Mouse (Mus musculus) heart, embryonic 13.5 days (tissue): ENCODE measurements around the gene Alg9. TPM values are rescaled to one million over a fixed set of nuclear protein-coding genes. Genes with fewer than 3 reads are reported as not detected.

ENCODE experiments used
- ATAC-seq: fragments of 200-750 bp; cut with Nextera tagmentation; 2 replicates; pipeline ENCODE4 v1.8.0; 2017; ENCODE audit warnings: moderate TSS enrichment; ENCODE audit not compliant: insufficient number of reproducible peaks, low FRiP score, low TSS enrichment; ENCODE audit errors: extremely low read depth
- H3K27ac ChIP-seq: fragments of 300-500 bp; sonication (generic); replicated peaks from 2 replicates; pipeline ENCODE4 v1.5.1; 2015; ENCODE audit warnings: moderate library complexity, mild to moderate bottlenecking, inconsistent platforms
- H3K27me3 ChIP-seq: fragments of 300-500 bp; sonication (generic); replicated peaks from 2 replicates; pipeline ENCODE4 v1.6.1; 2015; ENCODE audit warnings: mild to moderate bottlenecking, inconsistent platforms
- H3K36me3 ChIP-seq: fragments of 300-500 bp; sonication (generic); 2 replicates; pipeline ENCODE4 v1.6.1; 2015; ENCODE audit warnings: mild to moderate bottlenecking, inconsistent platforms
- H3K4me1 ChIP-seq: fragments of 300-500 bp; sonication (generic); 2 replicates; pipeline ENCODE4 v1.6.1; 2015; ENCODE audit warnings: inconsistent platforms
- H3K4me2 ChIP-seq: fragments of 300-500 bp; sonication (generic); 2 replicates; pipeline ENCODE4 v1.6.1; 2015; ENCODE audit warnings: inconsistent platforms, mild to moderate bottlenecking, moderate library complexity
- H3K4me3 ChIP-seq: fragments of 300-500 bp; sonication (generic); 2 replicates; pipeline ENCODE4 v1.5.1; 2015; ENCODE audit warnings: moderate library complexity, mild to moderate bottlenecking, inconsistent platforms
- H3K9ac ChIP-seq: fragments of 300-500 bp; sonication (generic); 2 replicates; pipeline ENCODE4 v1.6.1; 2015; ENCODE audit warnings: inconsistent platforms, mild to moderate bottlenecking, moderate library complexity
- H3K9me3 ChIP-seq: fragments of 300-500 bp; sonication (generic); 2 replicates; pipeline ENCODE4 v1.6.1; 2016; ENCODE audit warnings: inconsistent platforms
- WGBS: fragments of 180-500 bp; shearing (Covaris S2); methylation state at CpG from one replicate; pipeline ENCODE4 v1.1.7; 2015; ENCODE audit warnings: mixed read lengths; 5-methylcytosine and 5-hydroxymethylcytosine counted together
- polyA plus RNA-seq: library from polyadenylated mRNA; unstranded; fragments of >200 nt; fragmentation: Nextera tagmentation; extraction: Ambion mirVana; gene quantifications from 2 replicates; pipeline ENCODE4 v1.2.1, GENCODE M21; 2015

Gene Alg9
- polyA plus RNA-seq, 1 experiment from 2014 or later, result 27.3 TPM

DNA sequence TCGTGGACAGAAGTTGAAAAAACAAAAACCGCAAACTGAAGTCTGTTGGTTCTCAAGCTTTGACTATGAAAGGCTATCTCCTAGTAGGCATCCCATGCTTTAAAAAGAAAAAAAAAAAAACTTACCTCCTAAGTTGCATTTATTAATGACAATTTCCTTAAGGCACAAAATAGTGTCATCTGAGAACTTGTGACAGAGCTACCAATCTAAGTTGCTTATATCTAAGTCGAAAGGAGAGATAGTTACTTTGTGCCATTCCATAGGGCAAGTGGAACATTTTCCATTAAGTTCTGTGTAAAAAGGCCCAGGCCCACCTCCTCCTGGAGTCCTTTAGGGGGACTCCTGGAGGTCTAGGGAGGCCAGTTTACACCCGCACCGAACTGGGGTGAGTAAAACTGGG is 81.0 kb downstream of the Alg9 start:
- Histone ChIP-seq H3K27ac (peak overlapping the region; percentile 80), H3K36me3 (peaks cover 22% of the 10 kb centered on the region), H3K4me2 (peak overlapping the region; percentile 75), H3K4me3 (peak overlapping the region; percentile 73), H3K4me1 (peaks cover 47% of the 10 kb centered on the region), H3K9me3 (no peaks in the 10 kb centered on the region), H3K27me3 (no peaks in the 10 kb centered on the region), H3K9ac (peak overlapping the region; percentile 45; the same call in 1 of the 2 replicates)
- ATAC-seq, result no peak
- WGBS, result 61% methylated on average over 5 of the region's 5 CpGs

DNA sequence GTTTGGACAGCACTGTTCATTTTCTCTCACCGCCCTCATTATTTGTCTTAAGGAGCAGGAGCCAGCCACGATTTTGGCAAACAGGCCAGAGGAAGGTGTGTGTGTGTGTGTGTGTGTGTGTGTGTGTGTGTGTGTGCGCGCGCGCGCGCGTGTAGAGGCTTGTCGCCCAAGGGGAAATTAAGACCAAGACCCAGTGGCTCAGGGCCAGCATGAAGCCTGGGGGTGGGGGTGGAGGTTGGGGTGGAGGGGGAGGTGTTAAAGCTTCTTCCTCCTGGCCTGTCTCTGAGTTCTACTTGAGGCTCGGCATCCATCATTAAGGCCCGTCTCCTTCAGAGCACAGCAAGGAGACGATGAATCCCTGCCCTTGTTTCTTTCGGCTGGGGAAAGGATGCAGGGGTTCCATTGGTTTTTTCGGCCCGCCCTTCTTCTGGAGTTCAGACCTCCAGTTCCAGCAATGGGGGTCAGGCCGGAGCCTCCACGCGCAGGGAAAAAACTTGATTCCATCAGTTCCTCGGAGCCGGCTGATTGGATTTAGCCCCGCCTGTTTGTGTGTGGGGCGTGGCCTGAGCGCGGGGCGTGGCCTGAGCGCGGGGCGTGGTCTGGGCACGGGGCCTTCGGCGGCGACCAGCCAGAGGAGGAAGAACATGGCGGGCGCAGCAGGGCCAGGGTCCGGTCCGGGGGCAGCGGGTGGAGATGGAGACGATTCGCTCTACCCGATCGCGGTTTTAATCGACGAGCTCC is 81.7 kb downstream of the Alg9 start:
- peaks cover 29% of the 10 kb centered on the region for H3K36me3 ChIP-seq
- peak overlapping the region; percentile 75 for H3K4me2 ChIP-seq
- WGBS, result 1% methylated on average over 45 of the region's 45 CpGs
- no peaks in the 10 kb centered on the region for H3K9me3 ChIP-seq
- peak; percentile 88 for ATAC-seq
- peaks cover 42% of the 10 kb centered on the region for H3K4me1 ChIP-seq
- H3K9ac ChIP-seq, result peak overlapping the region; percentile 96
- peak overlapping the region; percentile 80 for H3K27ac ChIP-seq
- H3K27me3 ChIP-seq, result no peaks in the 10 kb centered on the region
- H3K4me3 ChIP-seq, result peak overlapping the region; percentile 73

DNA sequence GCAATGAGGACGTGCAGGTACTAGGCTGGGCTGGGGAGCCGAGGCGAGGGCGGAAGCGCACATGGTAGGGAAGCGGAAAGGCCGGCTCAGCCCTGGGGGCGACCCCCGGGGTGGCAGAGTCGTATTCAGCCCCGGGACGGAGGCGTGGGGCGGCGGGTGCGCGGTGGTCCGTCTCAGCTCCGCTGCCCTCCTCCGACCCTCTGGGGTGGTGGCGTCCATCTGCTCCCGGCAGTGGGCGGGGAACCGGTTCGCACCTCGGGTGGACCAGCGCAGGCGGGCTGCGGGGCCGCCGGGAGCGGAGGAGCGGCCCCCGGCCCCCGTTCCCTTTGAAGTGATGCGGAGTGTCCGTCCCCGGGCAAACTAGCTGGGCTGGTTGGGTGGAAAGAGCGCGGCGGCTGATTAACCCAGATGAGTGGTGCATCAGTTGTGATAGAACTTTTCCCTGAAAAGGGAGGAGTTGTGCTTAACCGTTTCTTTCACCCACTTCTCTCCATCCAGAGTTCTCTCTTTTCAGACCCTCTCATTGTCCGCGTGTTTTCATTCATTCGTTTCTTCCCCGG is 82.3 kb downstream of the Alg9 start:
- ATAC-seq, result peak; percentile 63
- under 1% methylated on average over 45 of the region's 46 CpGs for WGBS
- peak overlapping the region; percentile 80 for H3K27ac ChIP-seq
- H3K4me1 ChIP-seq, result peaks cover 42% of the 10 kb centered on the region
- H3K4me3 ChIP-seq, result peak overlapping the region; percentile 73
- H3K27me3 ChIP-seq, result no peaks in the 10 kb centered on the region
- no peaks in the 10 kb centered on the region for H3K9me3 ChIP-seq
- peak overlapping the region; percentile 75 for H3K4me2 ChIP-seq
- H3K9ac ChIP-seq, result peak overlapping the region; percentile 96
- H3K36me3 ChIP-seq, result peaks cover 36% of the 10 kb centered on the region

DNA sequence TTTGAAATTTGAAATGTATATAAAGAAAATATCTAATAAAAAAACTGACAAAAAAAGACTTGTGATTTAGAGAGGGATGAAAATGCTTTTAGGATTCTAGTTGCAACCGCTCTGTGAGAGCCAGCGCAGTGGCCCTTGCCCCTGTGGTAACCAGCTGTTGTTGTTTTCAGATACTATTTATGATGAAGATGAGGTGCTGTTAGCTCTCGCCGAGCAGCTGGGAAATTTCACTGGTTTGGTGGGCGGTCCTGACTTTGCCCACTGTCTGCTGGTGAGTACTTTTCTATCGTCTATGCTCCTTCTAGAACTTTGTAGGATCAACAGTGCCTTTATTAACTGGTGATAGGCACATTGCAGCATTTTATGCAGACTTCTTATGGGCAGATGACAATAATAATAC is 83.9 kb downstream of the Alg9 start:
- peaks cover 50% of the 10 kb centered on the region for H3K36me3 ChIP-seq
- no peak overlapping the region for H3K4me2 ChIP-seq
- no peak overlapping the region for H3K4me3 ChIP-seq
- H3K27me3 ChIP-seq, result no peaks in the 10 kb centered on the region
- no peak overlapping the region for H3K9ac ChIP-seq
- H3K4me1 ChIP-seq, result peaks cover 32% of the 10 kb centered on the region
- no peak for ATAC-seq
- no peaks in the 10 kb centered on the region for H3K9me3 ChIP-seq
- 90% methylated on average over 6 of the region's 6 CpGs for WGBS
- no peak overlapping the region for H3K27ac ChIP-seq

DNA sequence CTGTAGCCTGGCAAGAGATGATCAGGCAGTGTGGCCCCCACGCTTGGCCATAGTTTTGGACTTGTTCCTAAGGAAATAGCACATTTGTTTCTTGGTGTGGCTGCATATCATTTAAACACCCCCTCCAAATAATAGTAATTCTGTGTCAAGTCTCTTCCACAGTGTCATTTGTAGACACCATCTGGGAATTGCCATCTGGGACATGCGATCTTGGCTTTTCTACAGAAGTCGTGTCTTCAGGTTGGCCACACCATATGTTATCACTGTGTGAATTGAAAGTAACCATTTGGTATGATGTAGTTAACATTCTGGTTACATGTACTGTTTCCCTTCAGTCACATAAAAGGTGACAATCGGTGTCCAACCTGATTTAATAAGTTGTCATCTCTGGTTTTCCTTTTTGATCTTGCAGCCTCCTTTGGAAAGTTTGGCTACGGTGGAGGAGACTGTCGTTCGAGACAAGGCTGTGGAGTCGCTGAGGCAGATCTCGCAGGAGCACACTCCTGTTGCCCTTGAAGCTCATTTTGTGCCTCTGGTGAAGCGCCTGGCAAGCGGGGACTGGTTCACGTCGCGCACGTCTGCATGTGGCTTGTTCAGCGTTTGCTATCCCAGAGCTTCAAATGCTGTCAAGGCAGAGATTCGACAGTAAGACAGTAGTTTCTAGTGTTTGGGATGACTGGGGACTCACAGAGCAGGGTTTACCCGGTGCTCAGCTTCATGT is 86.5 kb downstream of the Alg9 start:
- no peak overlapping the region for H3K4me3 ChIP-seq
- no peak overlapping the region for H3K4me2 ChIP-seq
- H3K4me1 ChIP-seq, result peaks cover 34% of the 10 kb centered on the region
- H3K9ac ChIP-seq, result no peak overlapping the region
- H3K36me3 ChIP-seq, result peaks cover 73% of the 10 kb centered on the region
- WGBS, result 90% methylated on average over 18 of the region's 18 CpGs
- no peak overlapping the region for H3K27ac ChIP-seq
- no peaks in the 10 kb centered on the region for H3K27me3 ChIP-seq
- no peaks in the 10 kb centered on the region for H3K9me3 ChIP-seq
- ATAC-seq, result no peak

DNA sequence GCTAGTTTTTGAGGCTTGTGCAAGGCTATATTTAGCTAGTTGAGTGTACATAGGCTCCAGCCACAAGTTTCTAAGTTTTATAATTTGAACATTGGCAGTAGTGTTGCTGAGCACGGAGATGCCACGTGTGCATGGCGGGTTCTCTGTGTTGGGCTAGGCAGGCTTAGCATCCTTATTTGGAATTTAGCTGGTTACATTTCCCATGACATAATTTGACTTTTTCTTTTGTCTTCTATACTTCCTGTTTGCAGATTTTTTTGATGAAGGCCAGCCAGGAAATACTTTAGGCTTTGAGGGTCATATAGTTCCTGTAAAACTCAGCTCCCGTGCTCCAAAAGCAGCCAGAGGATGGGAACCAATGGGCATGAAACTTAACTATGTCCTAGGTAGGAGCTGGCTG is 89.0 kb downstream of the Alg9 start:
- 82% methylated on average over 4 of the region's 4 CpGs for WGBS
- Histone ChIP-seq H3K4me1 (peaks cover 26% of the 10 kb centered on the region), H3K36me3 (peaks cover 96% of the 10 kb centered on the region), H3K9me3 (no peaks in the 10 kb centered on the region), H3K4me2 (no peak overlapping the region), H3K27ac (peak overlapping the region; percentile 84), H3K9ac (no peak overlapping the region), H3K27me3 (no peaks in the 10 kb centered on the region), H3K4me3 (no peak overlapping the region)
- ATAC-seq, result no peak

DNA sequence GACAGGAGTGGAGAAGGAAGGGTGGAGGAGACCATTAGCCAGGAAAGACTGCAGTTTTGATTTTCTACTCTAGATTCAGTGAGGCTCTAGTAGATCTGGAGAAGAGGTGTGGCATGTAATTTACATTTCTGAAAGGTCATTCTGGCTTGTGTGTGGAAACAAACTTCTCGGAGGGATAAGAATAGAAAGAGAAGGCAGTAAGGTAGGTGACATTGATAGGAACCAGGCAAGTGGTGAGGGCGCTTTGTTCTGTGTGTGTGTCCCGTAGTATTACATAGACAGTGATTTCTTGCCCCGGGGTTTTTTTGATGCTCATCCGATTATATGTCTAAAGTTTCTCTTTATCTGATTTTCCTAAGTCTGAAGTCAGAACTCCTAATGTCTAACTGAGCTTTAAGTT is 90.1 kb downstream of the Alg9 start:
- Histone ChIP-seq H3K36me3 (peaks cover 94% of the 10 kb centered on the region), H3K9ac (0 out of 2 replicates have a peak overlapping the region, but pooled peaks have one; percentile 65), H3K27me3 (no peaks in the 10 kb centered on the region), H3K4me2 (peak overlapping the region; percentile 53), H3K4me1 (peaks cover 26% of the 10 kb centered on the region), H3K9me3 (no peaks in the 10 kb centered on the region), H3K27ac (peak overlapping the region; percentile 84), H3K4me3 (0 out of 2 replicates have a peak overlapping the region, but pooled peaks have one; percentile 4)
- 37% methylated on average over 5 of the region's 5 CpGs for WGBS
- no peak for ATAC-seq

DNA sequence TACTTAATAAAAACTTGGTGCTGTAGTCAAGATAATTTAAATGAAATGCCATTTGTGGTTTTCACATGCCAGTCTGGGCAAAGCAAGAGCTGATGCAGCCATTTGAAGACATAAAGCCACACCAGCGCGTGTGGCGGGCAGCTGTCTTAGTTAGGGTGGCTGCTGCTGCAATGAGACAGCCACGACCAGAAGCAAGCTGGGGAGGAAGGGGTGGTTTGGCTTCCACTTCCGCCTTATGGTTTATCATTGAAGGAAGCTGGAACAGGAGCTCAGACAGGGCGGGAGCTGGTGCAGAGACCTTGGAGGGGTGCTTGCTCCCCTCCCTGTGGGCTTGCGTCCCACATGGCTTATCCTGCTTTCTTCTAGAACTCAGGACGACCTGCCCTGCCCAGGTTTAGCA is 91.0 kb downstream of the Alg9 start:
- H3K4me2 ChIP-seq, result no peak overlapping the region
- peaks cover 26% of the 10 kb centered on the region for H3K4me1 ChIP-seq
- ATAC-seq, result no peak
- peaks cover 94% of the 10 kb centered on the region for H3K36me3 ChIP-seq
- H3K4me3 ChIP-seq, result no peak overlapping the region
- H3K9ac ChIP-seq, result no peak overlapping the region
- 63% methylated on average over 8 of the region's 8 CpGs for WGBS
- no peaks in the 10 kb centered on the region for H3K27me3 ChIP-seq
- H3K9me3 ChIP-seq, result no peaks in the 10 kb centered on the region
- H3K27ac ChIP-seq, result peak overlapping the region; percentile 84

DNA sequence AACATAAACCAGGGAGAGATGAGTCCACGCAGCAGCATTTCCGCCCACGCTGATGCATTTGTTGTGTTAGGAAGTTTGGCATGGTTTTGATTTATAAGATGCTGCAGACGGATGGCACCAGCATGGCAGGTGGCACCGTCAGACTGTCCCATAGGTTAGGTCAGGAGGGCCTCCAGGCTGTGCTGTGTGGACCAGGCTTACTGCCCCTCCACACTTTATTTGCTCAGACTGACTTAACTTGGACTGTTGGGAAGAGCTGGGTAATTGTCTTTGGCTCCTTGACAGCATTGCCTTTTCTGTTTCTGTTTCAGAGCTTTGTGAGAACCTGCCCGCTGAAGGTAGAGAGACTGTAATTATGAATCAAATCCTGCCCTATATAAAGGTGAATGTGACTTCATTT is 92.2 kb downstream of the Alg9 start:
- Histone ChIP-seq H3K9me3 (no peaks in the 10 kb centered on the region), H3K4me3 (no peak overlapping the region), H3K36me3 (peaks cover 87% of the 10 kb centered on the region), H3K9ac (no peak overlapping the region), H3K27ac (no peak overlapping the region), H3K4me1 (peaks cover 26% of the 10 kb centered on the region), H3K27me3 (no peaks in the 10 kb centered on the region), H3K4me2 (no peak overlapping the region)
- no peak for ATAC-seq
- 92% methylated on average over 6 of the region's 6 CpGs for WGBS

DNA sequence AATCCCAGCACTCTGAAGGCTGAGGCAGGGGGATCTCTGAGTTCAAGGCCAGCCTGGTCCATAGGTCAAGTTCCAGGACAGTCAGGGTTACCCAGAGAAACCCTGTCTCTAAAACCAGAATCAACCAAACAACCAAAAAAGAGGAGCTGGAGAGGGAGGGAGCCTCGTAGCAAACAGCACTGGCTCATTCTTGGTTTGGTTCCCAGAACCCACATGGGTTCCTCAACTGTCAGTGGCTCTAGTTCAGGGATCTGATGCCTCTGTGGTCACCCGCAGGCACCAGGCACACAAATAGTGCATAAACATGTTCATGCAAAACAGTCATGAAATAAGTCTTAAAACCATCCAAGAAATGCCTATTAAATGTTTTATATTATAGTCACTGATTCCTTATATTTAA is 93.4 kb downstream of the Alg9 start:
- peaks cover 87% of the 10 kb centered on the region for H3K36me3 ChIP-seq
- 88% methylated on average over 2 of the region's 2 CpGs for WGBS
- ATAC-seq, result no peak

DNA sequence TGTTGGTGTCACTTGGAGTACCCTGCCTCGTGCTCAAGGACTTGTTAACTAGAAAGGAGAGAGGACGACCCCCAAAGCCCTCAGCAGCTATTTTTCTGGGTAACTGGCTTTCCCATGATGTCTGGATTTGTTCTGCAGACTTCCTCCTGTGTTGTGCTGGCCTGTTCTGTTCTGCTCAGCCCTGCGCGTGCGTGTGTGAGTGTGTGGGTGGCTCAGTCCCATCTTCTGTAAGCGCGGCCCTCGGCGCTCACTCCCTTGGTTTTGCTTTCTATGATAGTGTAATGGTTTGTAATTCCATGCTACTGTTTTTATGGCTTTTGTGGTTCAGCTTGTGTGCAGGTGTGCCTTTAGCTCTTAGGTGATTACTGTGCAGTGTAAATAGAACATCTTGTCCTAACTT is 98.4 kb downstream of the Alg9 start:
- peaks cover 11% of the 10 kb centered on the region for H3K4me1 ChIP-seq
- WGBS, result 83% methylated on average over 9 of the region's 9 CpGs
- H3K4me2 ChIP-seq, result no peak overlapping the region
- H3K4me3 ChIP-seq, result no peak overlapping the region
- no peak for ATAC-seq
- H3K9me3 ChIP-seq, result no peaks in the 10 kb centered on the region
- peaks cover 90% of the 10 kb centered on the region for H3K36me3 ChIP-seq
- H3K9ac ChIP-seq, result no peak overlapping the region
- no peak overlapping the region for H3K27ac ChIP-seq
- H3K27me3 ChIP-seq, result no peaks in the 10 kb centered on the region

More for the DNA sequence above, 93.4 kb downstream of the Alg9 start:
- Histone ChIP-seq H3K27ac (no peak overlapping the region), H3K27me3 (no peaks in the 10 kb centered on the region), H3K4me3 (no peak overlapping the region), H3K4me1 (peaks cover 26% of the 10 kb centered on the region), H3K9me3 (no peaks in the 10 kb centered on the region), H3K4me2 (no peak overlapping the region), H3K9ac (no peak overlapping the region)
